9 mouse cellular contexts compared by ENCODE assay signal in the genomic region with DNA sequence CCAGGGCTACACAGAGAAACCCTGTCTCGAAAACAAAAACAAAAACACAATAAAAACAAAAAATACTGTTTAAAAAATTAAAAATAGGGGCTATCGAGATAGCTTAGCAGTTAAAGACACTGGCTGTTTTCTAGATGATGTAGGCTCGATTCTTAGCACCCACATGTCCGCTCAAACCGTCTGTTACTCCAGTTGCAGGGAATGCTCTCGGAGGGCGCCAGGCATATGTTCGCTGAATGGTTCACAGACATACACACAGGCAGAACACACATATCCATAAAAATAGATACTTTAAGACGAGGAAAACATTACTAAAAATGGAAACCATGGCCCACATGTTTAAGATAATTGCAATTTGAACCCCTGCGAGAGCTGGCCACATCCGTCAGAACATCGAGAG.
"Had no signal": no experiment of that assay in that cellular context is flagged by ENCODE, and none has a peak within 500 bp of the region (broad histone marks: within the 10 kb centered on the region; RNA-seq: fewer than 3 reads in every experiment).

No protein-coding gene starts in this region.

- DNase-seq: kidney, adult 11 months; kidney, adult 18-20 months; kidney, adult 2 months; kidney, adult 8-10 months; kidney, adult 9 months; kidney, postnatal 10 days; kidney, postnatal 14 days; kidney, postnatal 4 days; layer of hippocampus, postnatal 36 days had no signal
